Mouse (Mus musculus) layer of hippocampus, postnatal 25 days (tissue): Measurements from ENCODE around the gene Vmn1r211. TPM values are rescaled to one million over a fixed set of nuclear protein-coding genes. Genes with fewer than 3 reads are reported as not detected.
"Not testable (repeated sequence)": the region's sequence is repeated elsewhere in the genome, so short reads cannot be mapped to it uniquely, and the experiment has no call there.

ENCODE experiments used
- DNase-seq, 2 experiments: peaks; one replicate each; pipeline ENCODE4 v3.0.0; 2022; ENCODE audit warnings: mixed read lengths in 2 of 2, low spot score in 1 of 2; ENCODE audit errors: extremely low spot score in 1 of 2
- total RNA-seq, 2 experiments: library from RNA; stranded (reverse); gene quantifications; 2 replicates each; pipeline ENCODE4 v1.2.3; 2021

Vmn1r211 gene
- total RNA-seq: not detected

DNA sequence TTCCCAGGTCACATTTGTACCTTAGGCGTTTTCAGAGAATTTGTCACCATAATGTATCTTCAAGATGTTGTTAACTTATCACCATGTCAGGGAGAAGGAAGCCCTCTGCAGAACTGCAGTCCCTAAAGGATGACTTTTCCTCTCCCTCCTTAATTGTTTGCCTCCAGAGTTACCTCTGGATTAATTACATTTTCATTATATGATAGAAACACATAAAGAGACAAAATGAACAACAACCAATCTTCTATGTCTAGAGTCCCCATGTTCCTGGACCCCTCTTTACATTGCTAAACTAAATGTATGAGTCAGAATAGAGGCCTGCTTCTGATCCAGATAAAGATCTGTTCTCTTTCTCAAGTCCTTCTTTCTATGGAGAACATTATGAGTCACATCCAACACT lies at the start of gene Vmn1r211:
Gene Vmn1r211, minus strand, starts transcription at position 101 of the 400 bp plus-strand sequence.
- DNase-seq: no peak

DNA sequence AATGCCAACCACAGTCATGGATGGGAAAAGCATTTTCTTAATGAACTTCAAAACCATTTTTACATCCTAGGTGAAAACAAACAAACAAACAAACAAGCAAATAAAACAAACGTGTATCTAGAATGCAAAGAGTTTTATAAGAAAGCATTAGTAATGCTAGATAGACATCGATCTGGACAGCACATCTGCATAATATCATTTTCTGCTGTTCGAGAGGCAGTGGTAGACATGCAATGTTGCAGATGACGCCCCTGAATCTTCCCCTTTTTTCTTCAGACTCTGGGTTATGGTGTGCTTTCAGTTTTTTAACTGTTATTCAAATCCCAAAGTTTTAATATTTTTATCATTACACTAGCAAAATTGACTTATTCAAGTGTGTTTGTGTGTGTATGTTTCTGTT lies 26.7 kb upstream of the Vmn1r211 start, which contains the start of gene Vmn1r212:
Gene Vmn1r212, minus strand, starts transcription at position 101 of the 400 bp plus-strand sequence.
- no peak for DNase-seq

DNA sequence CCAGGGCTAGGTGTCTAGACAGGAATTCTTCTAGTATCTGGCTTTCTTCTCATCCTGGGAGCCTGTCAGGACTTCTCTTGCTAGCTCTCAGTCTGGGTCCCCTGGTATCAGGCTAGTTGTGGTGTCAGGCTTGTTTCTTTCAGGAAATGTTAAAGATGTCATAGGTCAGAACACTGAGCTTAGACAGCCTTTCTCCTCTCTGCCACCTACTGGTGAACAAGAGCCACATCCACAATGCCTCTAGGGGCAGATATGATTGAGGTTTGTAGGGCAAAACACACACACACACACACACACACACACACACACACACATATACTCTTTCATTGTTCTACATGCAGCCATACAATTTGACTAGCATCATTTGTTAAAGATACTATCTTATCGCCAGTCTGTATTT lies 21.9 kb upstream of the Vmn1r211 start:
- no peak for DNase-seq

DNA sequence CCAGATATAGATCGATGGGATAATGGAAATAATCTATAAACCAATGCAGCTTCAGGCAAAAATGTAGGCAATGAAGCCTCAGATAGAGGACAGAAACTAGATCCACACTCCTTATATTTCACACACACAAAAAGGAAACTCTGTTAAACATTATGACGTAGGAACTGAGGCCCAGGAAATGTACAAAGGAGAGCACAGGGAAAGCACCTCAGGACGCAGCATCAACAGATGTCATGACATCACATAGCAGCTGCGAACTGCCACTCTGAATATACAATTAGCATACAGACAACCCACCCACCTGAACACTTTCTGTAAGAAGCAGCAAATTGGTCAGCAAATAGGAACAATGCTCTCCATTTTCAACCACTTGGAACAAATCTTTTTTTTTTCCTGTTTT lies 2.6 kb downstream of the Vmn1r211 start:
- DNase-seq: no peak

DNA sequence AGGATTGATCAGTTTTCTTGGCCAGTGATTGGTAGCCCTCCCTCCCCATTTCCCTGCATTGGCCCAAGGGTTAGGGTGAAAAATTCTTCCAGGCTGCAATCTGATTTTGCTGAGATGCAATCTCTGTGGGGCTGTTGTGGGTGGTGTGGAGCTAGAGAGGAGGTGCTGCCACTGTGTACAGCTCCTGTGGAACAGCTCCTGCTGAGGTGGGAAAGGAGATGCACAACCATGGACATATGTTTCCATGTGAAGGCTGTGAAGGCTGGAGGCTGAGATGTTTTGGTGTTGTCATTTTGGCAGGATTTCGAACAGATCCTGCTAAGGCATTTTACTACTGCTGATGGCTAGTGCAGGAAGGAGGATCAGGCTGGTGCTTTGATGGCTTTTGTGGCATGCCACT lies 10.6 kb downstream of the Vmn1r211 start:
- DNase-seq: no peak

DNA sequence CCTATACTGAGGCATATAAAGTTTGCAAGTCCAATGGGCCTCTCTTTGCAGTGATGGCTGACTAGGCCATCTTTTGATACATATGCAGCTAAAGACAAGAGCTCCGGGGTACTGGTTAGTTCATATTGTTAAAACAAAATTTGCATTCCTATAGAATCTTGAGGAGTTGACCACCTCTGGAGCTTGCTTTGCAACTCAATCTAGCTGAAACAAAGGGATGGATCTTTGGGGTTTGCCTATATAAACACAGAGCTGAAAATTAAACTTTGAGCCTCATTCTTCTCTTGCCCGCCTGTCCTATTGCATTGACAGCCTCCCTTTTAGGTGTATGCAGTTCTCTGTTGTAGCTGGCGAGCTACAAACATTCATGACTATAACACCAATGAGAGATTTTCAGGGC lies 13.1 kb downstream of the Vmn1r211 start:
- not testable (repeated sequence) for DNase-seq

DNA sequence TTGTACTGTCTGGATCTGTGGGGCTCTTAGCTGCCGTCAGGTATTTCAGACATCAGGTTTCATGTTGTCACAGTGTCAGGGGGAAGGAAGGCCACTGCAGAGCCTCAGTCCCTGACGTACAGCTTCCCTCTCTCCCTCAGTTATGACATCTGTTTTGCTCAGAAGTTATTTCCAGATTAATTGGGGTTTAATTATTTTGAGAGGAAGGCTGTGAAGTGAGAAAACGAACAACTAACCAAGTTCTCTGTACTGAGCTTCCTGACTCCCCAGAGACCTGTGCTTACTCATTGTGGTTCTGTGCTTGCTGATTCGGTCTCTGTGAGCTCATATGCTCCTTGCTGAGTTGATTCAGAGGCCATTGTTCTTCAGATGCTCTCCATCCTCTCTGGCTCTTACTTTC lies 26.1 kb downstream of the Vmn1r211 start, which contains the start of gene Vmn1r210:
Gene Vmn1r210, minus strand, starts transcription at position 101 of the 400 bp plus-strand sequence.
- no peak for DNase-seq

DNA sequence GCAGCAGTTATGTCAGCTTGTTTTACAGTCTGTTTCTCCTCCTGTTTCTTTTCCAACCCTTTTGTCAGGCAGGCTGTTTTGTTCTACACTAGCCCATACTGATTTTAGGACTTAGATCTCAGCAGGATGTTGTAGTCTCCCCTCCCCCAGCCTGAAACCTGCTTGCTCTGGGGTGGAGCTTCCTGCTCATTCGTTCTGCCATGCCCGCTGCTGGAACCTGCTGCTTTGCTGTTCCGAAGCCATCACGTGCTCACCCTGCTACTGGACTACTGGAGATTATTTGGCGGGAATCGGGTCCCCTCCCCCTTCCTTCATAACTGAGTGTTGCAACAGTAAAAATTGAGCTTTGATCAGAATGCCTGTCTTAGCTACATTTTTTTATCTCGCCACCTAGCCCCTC lies 28.0 kb downstream of the Vmn1r211 start:
- DNase-seq: not testable (repeated sequence)

DNA sequence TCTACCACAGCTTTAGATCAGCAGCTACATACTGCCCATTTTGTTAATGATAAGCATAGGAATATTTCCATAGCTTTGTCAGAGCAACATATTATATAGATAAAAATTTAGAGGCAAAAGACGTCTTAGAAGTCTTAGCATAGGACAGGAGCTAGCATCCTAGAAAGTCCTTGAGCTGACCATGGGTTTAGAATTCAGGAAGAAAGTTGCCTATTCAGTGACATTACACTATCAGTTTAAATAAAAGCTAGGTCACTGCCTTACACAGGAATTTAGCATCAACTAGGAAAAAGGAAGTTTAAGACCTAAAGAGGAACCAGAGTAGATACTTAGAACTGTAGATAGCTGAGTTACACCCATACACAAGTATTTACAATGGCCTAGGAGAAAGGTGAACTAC lies 35.8 kb downstream of the Vmn1r211 start:
- DNase-seq: not testable (repeated sequence)

DNA sequence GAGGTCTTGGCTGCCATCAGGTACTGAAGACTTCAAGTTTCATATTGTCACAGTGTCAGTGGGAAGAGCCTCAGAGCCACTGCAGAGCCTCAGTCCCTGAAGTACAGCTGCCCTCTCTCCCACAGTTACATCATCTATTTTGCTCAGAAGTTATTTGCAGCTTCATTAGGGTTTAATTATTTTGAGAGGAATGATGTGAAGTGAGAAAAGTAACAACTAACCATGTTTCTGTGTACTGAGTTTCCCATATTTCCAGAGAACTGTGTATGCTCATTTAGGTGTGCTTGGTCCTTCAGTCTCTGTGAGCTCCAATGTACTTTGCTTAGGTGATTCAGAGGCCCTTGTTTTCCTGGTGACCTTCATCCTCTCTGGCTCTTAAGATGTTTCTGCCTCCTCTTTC lies 47.8 kb downstream of the Vmn1r211 start, which contains the start of gene Vmn1r209:
Gene Vmn1r209, minus strand, starts transcription at position 101 of the 400 bp plus-strand sequence.
- DNase-seq: not testable (repeated sequence)

Other genes starting within 250 kb of the Vmn1r211 start
- not detected for gene Vmn1r206, start 233.3 kb downstream of the Vmn1r211 start, total RNA-seq
- under 1 TPM; 0.14 to 0.17 TPM for gene Vmn1r207-ps, start 127.9 kb downstream of the Vmn1r211 start, total RNA-seq
- not detected for gene Vmn1r208, start 80.2 kb downstream of the Vmn1r211 start, total RNA-seq
- under 1 TPM in 1 of 2 experiments, not detected in 1; 0.07 TPM for gene Vmn1r209, start 47.9 kb downstream of the Vmn1r211 start, total RNA-seq
- not detected for gene Vmn1r210, start 26.2 kb downstream of the Vmn1r211 start, total RNA-seq
- not detected for gene Vmn1r212, start 26.6 kb upstream of the Vmn1r211 start, total RNA-seq
- not detected for gene Vmn1r213, start 150.1 kb upstream of the Vmn1r211 start, total RNA-seq
- gene Vmn1r214, start 172.9 kb upstream of the Vmn1r211 start, total RNA-seq: not detected
- gene Vmn1r215, start 210.5 kb upstream of the Vmn1r211 start, total RNA-seq: not detected